Mouse (Mus musculus) ES-E14 (cell line): Measurements from ENCODE around the gene Ptx4. TPM values are rescaled to one million over a fixed set of nuclear protein-coding genes. Genes with fewer than 3 reads are reported as not detected.
A peak's percentile ranks its signal among the peaks of the same experiment; 100 is the strongest.

Source experiments
- DNase-seq: peaks from one replicate; pipeline ENCODE4 v3.0.0-alpha.2; 2013; ENCODE audit warnings: low read depth, low spot score
- H3K27ac ChIP-seq: 2 replicates; pipeline ENCODE4 v1.5.1; 2012; ENCODE audit warnings: low read depth, mild to moderate bottlenecking, low read length, moderate library complexity, mixed read lengths; ENCODE audit not compliant: poor library complexity, insufficient read depth, severe bottlenecking
- H3K36me3 ChIP-seq: 2 replicates; pipeline ENCODE4 v1.6.1; 2012; ENCODE audit warnings: mild to moderate bottlenecking, low read length, moderate library complexity, mixed read lengths; ENCODE audit not compliant: control insufficient read depth, poor library complexity, insufficient read depth, severe bottlenecking
- H3K4me1 ChIP-seq, 2 experiments: fragments of 150-350 bp in 1 of 2; sonication (generic) in 1 of 2; 2 replicates each; pipeline ENCODE4 v1.6.1; 2012; ENCODE audit warnings: low read length in 2 of 2, mild to moderate bottlenecking in 1 of 2, mixed read lengths in 1 of 2; ENCODE audit not compliant: control insufficient read depth in 2 of 2, insufficient read depth in 2 of 2, poor library complexity in 1 of 2
- H3K4me3 ChIP-seq, 2 experiments: fragments of 150-350 bp in 1 of 2; sonication (generic) in 1 of 2; 2 replicates each; pipeline ENCODE4 v1.5.1; 2012; ENCODE audit warnings: low read length in 2 of 2, low read depth in 1 of 2, mild to moderate bottlenecking in 1 of 2, mixed read lengths in 1 of 2; ENCODE audit not compliant: insufficient read depth in 1 of 2, poor library complexity in 1 of 2, severe bottlenecking in 1 of 2
- H3K9ac ChIP-seq: 2 replicates; pipeline ENCODE4 v1.6.1; 2012; ENCODE audit warnings: low read depth, mild to moderate bottlenecking, low read length, mixed read lengths; ENCODE audit not compliant: poor library complexity, insufficient read depth, severe bottlenecking
- H3K9me3 ChIP-seq: fragments of 150-350 bp; sonication (generic); 2 replicates; pipeline ENCODE4 v1.6.1; 2012; ENCODE audit warnings: low read depth, mild to moderate bottlenecking, low read length; ENCODE audit not compliant: control insufficient read depth, insufficient read depth
- CHD2 ChIP-seq: IDR thresholded peaks from 2 replicates; pipeline ENCODE4 v1.6.1; 2014; ENCODE audit warnings: mild to moderate bottlenecking, low read depth, low read length, inconsistent platforms
- HCFC1 ChIP-seq: IDR thresholded peaks from 2 replicates; pipeline ENCODE4 v1.6.1; 2012; ENCODE audit warnings: low read length, inconsistent platforms, borderline replicate concordance; ENCODE audit not compliant: insufficient read depth
- MAFK ChIP-seq: IDR thresholded peaks from 2 replicates; pipeline ENCODE4 v1.6.1; 2014; ENCODE audit warnings: mild to moderate bottlenecking, low read depth, low read length, inconsistent platforms; ENCODE audit not compliant: insufficient read depth
- ZC3H11A ChIP-seq: IDR thresholded peaks from 2 replicates; pipeline ENCODE4 v1.6.1; 2012; ENCODE audit warnings: low read depth, mild to moderate bottlenecking, inconsistent platforms, low read length, borderline replicate concordance
- ZNF384 ChIP-seq: IDR thresholded peaks from 2 replicates; pipeline ENCODE4 v1.6.1; 2012; ENCODE audit warnings: low read depth, low read length, inconsistent platforms
- in situ Hi-C, 2 experiments: fragments of 600-800 bp; cut with MboI; formaldehyde crosslinking; loops; one replicate each; pipeline ENCODE4 v1.15.1; 2025; ENCODE audit warnings: low sequenced_read_pairs in 2 of 2, inconsistent platforms in 1 of 2; ENCODE audit not compliant: unreplicated experiment in 2 of 2
- total RNA-seq: library from RNA; depleted of rRNA; stranded (reverse); fragments of 300-350 nt; gene quantifications from 2 replicates; pipeline ENCODE4 v1.2.3, GENCODE M21; 2012

Gene Ptx4
- total RNA-seq, 1 experiment: not detected

DNA sequence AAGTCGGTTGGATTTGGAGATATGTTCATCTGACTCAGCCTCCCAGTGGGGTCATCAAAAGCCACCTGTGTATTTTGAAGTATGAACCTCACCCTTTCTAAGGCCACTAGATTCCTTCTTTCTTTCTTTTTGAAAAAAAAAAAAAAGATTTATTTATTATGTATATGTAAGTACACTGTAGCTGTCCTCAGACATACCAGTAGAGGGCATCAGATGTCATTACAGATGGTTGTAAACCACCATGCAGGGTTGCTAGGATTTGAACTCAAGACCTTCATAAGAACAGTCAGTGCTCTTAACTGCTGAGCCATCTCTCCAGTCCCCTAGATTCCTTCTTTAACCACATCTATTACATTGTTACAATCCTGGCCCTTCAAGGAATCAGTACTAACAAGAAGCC lies 9.5 kb downstream of the Ptx4 start:
- H3K27ac ChIP-seq: no peak overlapping the region
- peaks cover 0 to 2% of the 10 kb centered on the region in 2 experiments; a peak in 1 of 4 replicates for H3K4me1 ChIP-seq
- H3K9ac ChIP-seq: no peak overlapping the region
- H3K36me3 ChIP-seq: no peaks in the 10 kb centered on the region
- no peak for DNase-seq
- in situ Hi-C loops: no loop called here
- H3K4me3 ChIP-seq: no peak overlapping the region
- TF ChIP-seq ZNF384 (no peak), MAFK (no peak), HCFC1 (no peak), CHD2 (no peak), ZC3H11A (no peak)
- no peaks in the 10 kb centered on the region for H3K9me3 ChIP-seq

GRCm38 (mm10) chr17:25133275-25133698 lies 12.7 kb downstream of the Ptx4 start, which contains the start of gene Clcn7:
Gene Clcn7, plus strand, starts transcription at chr17:25133391.
- TF ChIP-seq MAFK (no peak), CHD2 (no peak), HCFC1 (peak; percentile 98), ZNF384 (no peak), ZC3H11A (no peak)
- peak; percentile 80 for DNase-seq
- H3K27ac ChIP-seq: no peak within 1 kb of the TSS
- in situ Hi-C loops: no loop called here
- peak within 1 kb of the TSS; percentile 84 to 100 for H3K4me3 ChIP-seq
- H3K4me1 ChIP-seq: no peaks in the 10 kb centered on the region
- peaks cover 4% of the 10 kb centered on the region; the same call in 1 of the 2 replicates for H3K36me3 ChIP-seq
- H3K9ac ChIP-seq: peak within 1 kb of the TSS; percentile 98
- no peaks in the 10 kb centered on the region for H3K9me3 ChIP-seq

DNA sequence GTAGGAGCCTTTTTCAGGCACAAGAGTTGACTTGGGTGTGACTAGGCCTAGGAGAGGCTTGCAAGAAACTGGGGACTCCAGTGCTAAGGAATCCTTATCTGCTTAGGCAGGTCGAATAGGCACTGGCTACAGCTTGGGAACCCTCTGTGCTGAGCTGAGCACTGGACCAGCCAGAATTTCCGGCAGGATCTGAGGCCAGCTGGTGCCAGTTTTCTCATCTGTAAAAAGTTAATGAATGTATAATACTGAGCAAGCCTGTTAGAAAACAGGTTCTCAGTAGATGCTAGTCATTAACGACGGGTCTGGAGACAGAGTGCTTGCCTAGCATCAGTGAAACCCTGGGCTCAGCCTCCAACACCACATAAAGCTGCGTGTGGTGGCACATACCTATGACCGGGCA lies 15.1 kb downstream of the Ptx4 start:
- Histone ChIP-seq H3K9me3 (no peaks in the 10 kb centered on the region), H3K9ac (no peak overlapping the region), H3K4me1 (no peaks in the 10 kb centered on the region), H3K27ac (no peak overlapping the region), H3K36me3 (peaks cover 7% of the 10 kb centered on the region; the same call in 1 of the 2 replicates), H3K4me3 (no peak overlapping the region)
- in situ Hi-C loops: no loop called here
- TF ChIP-seq CHD2: no peak
- no peak for DNase-seq

- no peaks in the 10 kb centered on the region for H3K9me3 ChIP-seq
- H3K4me3 ChIP-seq: no peak overlapping the region
- DNase-seq: no peak
- TF ChIP-seq MAFK: no peak
- no peak for TF ChIP-seq ZNF384
- no peak for TF ChIP-seq HCFC1
- no peak for TF ChIP-seq CHD2
- no peak for TF ChIP-seq ZC3H11A
- no peak overlapping the region for H3K9ac ChIP-seq
- in situ Hi-C loops: no loop called here
- H3K27ac ChIP-seq: no peak overlapping the region
- H3K36me3 ChIP-seq: peaks cover 10% of the 10 kb centered on the region; the same call in 1 of the 2 replicates
- H3K4me1 ChIP-seq: no peaks in the 10 kb centered on the region
These were observed 18.2 kb downstream of the Ptx4 start for GRCm38 (mm10) chr17:25138803-25139202.

DNA sequence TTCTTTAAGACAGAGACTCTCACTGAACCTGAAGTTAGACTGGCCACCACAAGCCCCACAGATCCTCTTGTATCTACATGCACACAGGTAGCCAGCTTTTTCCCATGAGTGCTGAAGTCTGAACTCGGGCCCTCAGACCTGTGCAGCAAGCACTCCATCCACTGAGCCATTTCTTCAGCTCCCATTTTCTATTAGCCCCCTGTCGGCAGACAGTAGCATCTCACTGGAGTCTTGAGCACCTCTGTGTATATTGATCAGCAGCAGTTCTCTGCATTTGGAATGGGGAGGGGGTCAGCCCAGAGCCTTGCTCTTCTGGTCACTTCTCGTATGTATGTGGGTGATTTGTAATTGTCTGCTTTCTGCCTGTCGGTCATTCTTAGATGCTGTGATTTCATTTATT lies 19.4 kb downstream of the Ptx4 start:
- no peaks in the 10 kb centered on the region for H3K4me1 ChIP-seq
- no peaks in the 10 kb centered on the region for H3K9me3 ChIP-seq
- H3K36me3 ChIP-seq: peaks cover 10% of the 10 kb centered on the region; the same call in 1 of the 2 replicates
- in situ Hi-C loops: no loop called here
- no peak overlapping the region for H3K27ac ChIP-seq
- no peak overlapping the region for H3K4me3 ChIP-seq
- peak; percentile 27 for DNase-seq
- no peak overlapping the region for H3K9ac ChIP-seq
- TF ChIP-seq MAFK: no peak
- TF ChIP-seq ZNF384: no peak
- no peak for TF ChIP-seq ZC3H11A
- no peak for TF ChIP-seq CHD2
- no peak for TF ChIP-seq HCFC1
